Mouse (Mus musculus) olfactory bulb, adult 2 months (tissue): ENCODE measurements around the gene Tcf7l1. TPM values are rescaled to one million over a fixed set of nuclear protein-coding genes. Genes with fewer than 3 reads are reported as not detected.

Experiments
- H3K27ac ChIP-seq: fragments of 200-500 bp; 2 replicates; pipeline ENCODE4 v1.5.1; 2012; ENCODE audit warnings: low read depth, low read length; ENCODE audit not compliant: insufficient read depth
- H3K4me1 ChIP-seq: fragments of 200-500 bp; 2 replicates; pipeline ENCODE4 v1.6.1; 2012; ENCODE audit warnings: low read length; ENCODE audit not compliant: control insufficient read depth, insufficient read depth
- H3K4me3 ChIP-seq: fragments of 200-500 bp; 2 replicates; pipeline ENCODE4 v1.5.1; 2012; ENCODE audit warnings: mild to moderate bottlenecking, low read depth, low read length, moderate library complexity; ENCODE audit not compliant: insufficient read depth
- CTCF ChIP-seq: fragments of 200-500 bp; IDR thresholded peaks from 2 replicates; pipeline ENCODE4 v1.5.1; 2012; ENCODE audit warnings: low read depth, mild to moderate bottlenecking, low read length, moderate library complexity; ENCODE audit not compliant: insufficient read depth
- POLR2A ChIP-seq: fragments of 200-500 bp; IDR thresholded peaks from 2 replicates; pipeline ENCODE4 v1.6.1; 2012; ENCODE audit warnings: mild to moderate bottlenecking, low read depth, low read length, moderate library complexity; ENCODE audit not compliant: insufficient read depth
- WGBS: fragments of 180-500 bp; shearing (Covaris S2); methylation state at CpG from one replicate; pipeline ENCODE4 v1.1.7; 2018; 5-methylcytosine and 5-hydroxymethylcytosine counted together
- polyA plus RNA-seq: library from polyadenylated mRNA; stranded (reverse); fragments of >200 nt; gene quantifications from 2 replicates; pipeline ENCODE4 v1.2.4, GENCODE M21; 2012; ENCODE audit warnings: low replicate concordance; ENCODE audit not compliant: missing spikeins, insufficient read depth, insufficient read length

Tcf7l1 gene
- polyA plus RNA-seq, 1 experiment: not detected

- TF ChIP-seq CTCF (no peak), POLR2A (no peak)
- peaks cover 5% of the 10 kb centered on the region; the same call in 1 of the 2 replicates for H3K4me1 ChIP-seq
- 75% methylated on average over 15 of the region's 15 CpGs for WGBS
Observed at GRCm38 (mm10) chr6:72723731-72724385, 65.2 kb downstream of the Tcf7l1 start.

GRCm38 (mm10) chr6:72723143-72723542 lies 65.9 kb downstream of the Tcf7l1 start:
- WGBS: 92% methylated on average over 4 of the region's 4 CpGs
- TF ChIP-seq CTCF (no peak), POLR2A (no peak)
- no peak overlapping the region for H3K27ac ChIP-seq
- H3K4me3 ChIP-seq: no peak overlapping the region
- H3K4me1 ChIP-seq: peaks cover 5% of the 10 kb centered on the region; the same call in 1 of the 2 replicates

More at GRCm38 (mm10) chr6:72723731-72724385, 65.2 kb downstream of the Tcf7l1 start:
- Histone ChIP-seq H3K4me3 (no peak overlapping the region), H3K27ac (no peak overlapping the region)

GRCm38 (mm10) chr6:72720852-72721251 lies 68.2 kb downstream of the Tcf7l1 start:
- TF ChIP-seq CTCF: no peak
- TF ChIP-seq POLR2A: no peak
- 86% methylated on average over 3 of the region's 3 CpGs for WGBS
- H3K4me3 ChIP-seq: no peak overlapping the region

GRCm38 (mm10) chr6:72714726-72715125 lies 74.3 kb downstream of the Tcf7l1 start:
- WGBS: 9% methylated on average over 4 of the region's 4 CpGs
- TF ChIP-seq CTCF: no peak
- TF ChIP-seq POLR2A: no peak
- Histone ChIP-seq H3K4me3 (no peak overlapping the region), H3K27ac (no peak overlapping the region), H3K4me1 (peaks cover 16% of the 10 kb centered on the region)

More at GRCm38 (mm10) chr6:72720852-72721251, 68.2 kb downstream of the Tcf7l1 start:
- Histone ChIP-seq H3K27ac (no peak overlapping the region), H3K4me1 (peaks cover 5% of the 10 kb centered on the region; the same call in 1 of the 2 replicates)

- H3K27ac ChIP-seq: no peak overlapping the region
- H3K4me3 ChIP-seq: no peak overlapping the region
- H3K4me1 ChIP-seq: peaks cover 16% of the 10 kb centered on the region
- TF ChIP-seq CTCF (no peak), POLR2A (no peak)
- 54% methylated on average over 9 of the region's 9 CpGs for WGBS
Observed at GRCm38 (mm10) chr6:72714250-72714649, 74.8 kb downstream of the Tcf7l1 start.

GRCm38 (mm10) chr6:72711508-72712081 lies 77.5 kb downstream of the Tcf7l1 start:
- TF ChIP-seq POLR2A: no peak
- TF ChIP-seq CTCF: no peak
- 16% methylated on average over 8 of the region's 8 CpGs for WGBS
- Histone ChIP-seq H3K27ac (peak overlapping the region; percentile 62), H3K4me1 (peaks cover 16% of the 10 kb centered on the region), H3K4me3 (no peak overlapping the region)

GRCm38 (mm10) chr6:72710897-72711507 lies 78.1 kb downstream of the Tcf7l1 start:
- peak overlapping the region; percentile 24; the same call in 1 of the 2 replicates for H3K27ac ChIP-seq
- WGBS: 41% methylated on average over 10 of the region's 10 CpGs
- no peak overlapping the region for H3K4me3 ChIP-seq
- TF ChIP-seq POLR2A: no peak
- TF ChIP-seq CTCF: no peak
- H3K4me1 ChIP-seq: peaks cover 16% of the 10 kb centered on the region

- H3K27ac ChIP-seq: no peak overlapping the region
- H3K4me3 ChIP-seq: no peak overlapping the region
- peaks cover 18% of the 10 kb centered on the region for H3K4me1 ChIP-seq
- 59% methylated on average over 5 of the region's 5 CpGs for WGBS
- TF ChIP-seq POLR2A: no peak
- no peak for TF ChIP-seq CTCF
Observed at GRCm38 (mm10) chr6:72699467-72700126, 89.5 kb downstream of the Tcf7l1 start.

- H3K4me3 ChIP-seq: no peak overlapping the region
- peaks cover 22% of the 10 kb centered on the region for H3K4me1 ChIP-seq
- WGBS: 97% methylated on average over 5 of the region's 5 CpGs
- TF ChIP-seq POLR2A (no peak), CTCF (no peak)
- no peak overlapping the region for H3K27ac ChIP-seq
Observed at GRCm38 (mm10) chr6:72698559-72698958, 90.5 kb downstream of the Tcf7l1 start.
